Comparison of ENCODE assay signal across 7 mouse cellular contexts in genomic region chr7:65370787-65371616, GRCm38 (mm10).
DNase-seq lines count a peak whose midpoint lies in the region; ATAC-seq and TF ChIP-seq lines count a peak whose summit lies in the region.

No protein-coding gene starts in this region.

- H3K4me2 ChIP-seq in kidney, embryonic 14.5 days (replicated peaks; ENCODE audit: low read depth, low read length) = peak overlapping the region; percentile 70
- peak overlapping the region; percentile 71 for H3K4me2 ChIP-seq in limb, embryonic 14.5 days (replicated peaks; ENCODE audit: low read depth, low read length, severe bottlenecking)
- H3K4me2 ChIP-seq in midbrain, embryonic 16.5 days (ENCODE audit: low read length) = peak overlapping the region; percentile 96

- peak; percentile 93 for ATAC-seq in kidney, embryonic 14.5 days (ENCODE audit: low FRiP score, low TSS enrichment)
- ATAC-seq in limb, embryonic 14.5 days (ENCODE audit: low FRiP score, low read depth) = peak; percentile 94
- peak; percentile 93 for ATAC-seq in midbrain, embryonic 16.5 days

- H3K27ac ChIP-seq in embryonic fibroblast, embryonic 13.5 days (ENCODE audit: insufficient read depth, low read length) = peak overlapping the region; percentile 69
- H3K27ac ChIP-seq in kidney, embryonic 14.5 days (ENCODE audit: low read depth, low read length) = peak overlapping the region; percentile 89
- peak overlapping the region; percentile 88 for H3K27ac ChIP-seq in limb, embryonic 14.5 days (replicated peaks; ENCODE audit: low read depth, low read length)
- peak overlapping the region; percentile 82 for H3K27ac ChIP-seq in midbrain, embryonic 16.5 days (ENCODE audit: low read length)

- H3K9ac ChIP-seq in kidney, embryonic 14.5 days (ENCODE audit: low read depth, low read length) = peak overlapping the region; percentile 93
- peak overlapping the region; percentile 89 for H3K9ac ChIP-seq in limb, embryonic 14.5 days (ENCODE audit: low read depth, low read length, severe bottlenecking)
- H3K9ac ChIP-seq in midbrain, embryonic 16.5 days (ENCODE audit: low read depth, low read length) = peak overlapping the region; percentile 75

- peak; percentile 86 for TF ChIP-seq POLR2A in embryonic fibroblast, embryonic 13.5 days (IDR thresholded peaks at IDR 0.05; ENCODE audit: low read depth, low read length)
- TF ChIP-seq POLR2A in limb, embryonic 14.5 days (IDR thresholded peaks at IDR 0.05; ENCODE audit: borderline replicate concordance, extremely low read depth, insufficient read depth, insufficient read length) = peak; percentile 74; the same call in 1 of the 2 replicates

- H3K9me3 ChIP-seq in kidney, embryonic 14.5 days (ENCODE audit: control insufficient read depth, low read length) = no peaks in the 10 kb centered on the region
- H3K9me3 ChIP-seq in limb, embryonic 14.5 days (ENCODE audit: control insufficient read depth, low read length) = no peaks in the 10 kb centered on the region
- no peaks in the 10 kb centered on the region for H3K9me3 ChIP-seq in midbrain, embryonic 16.5 days (replicated peaks; ENCODE audit: control insufficient read depth, low read length, poor library complexity, severe bottlenecking)

- under 1% methylated on average over 61 of the region's 92 CpGs for WGBS in kidney, embryonic 14.5 days
- 2% methylated on average over 61 of the region's 92 CpGs for WGBS in limb, embryonic 14.5 days
- WGBS in midbrain, embryonic 16.5 days = 0% methylated on average over 44 of the region's 92 CpGs

- H3K36me3 ChIP-seq in kidney, embryonic 14.5 days (ENCODE audit: control insufficient read depth, insufficient read depth, low read length) = no peaks in the 10 kb centered on the region
- H3K36me3 ChIP-seq in limb, embryonic 14.5 days (ENCODE audit: control insufficient read depth, insufficient read depth, low read length) = no peaks in the 10 kb centered on the region
- H3K36me3 ChIP-seq in midbrain, embryonic 16.5 days (ENCODE audit: control insufficient read depth, insufficient read depth, low read length) = no peaks in the 10 kb centered on the region

- no peak for TF ChIP-seq CTCF in embryonic fibroblast, embryonic 13.5 days (IDR thresholded peaks at IDR 0.05; ENCODE audit: borderline replicate concordance, insufficient read depth, low read length)

- H3K4me3 ChIP-seq in embryonic fibroblast, embryonic 13.5 days (ENCODE audit: insufficient read depth, low read length) = peak overlapping the region; percentile 66
- H3K4me3 ChIP-seq in kidney, embryonic 14.5 days (ENCODE audit: low read length) = peak overlapping the region; percentile 87
- peak overlapping the region; percentile 84 for H3K4me3 ChIP-seq in limb, embryonic 14.5 days (replicated peaks; ENCODE audit: low read length)
- H3K4me3 ChIP-seq in midbrain, embryonic 16.5 days (ENCODE audit: low read depth, low read length) = peak overlapping the region; percentile 87

- DNase-seq in brain, adult 2 months (ENCODE audit: low read depth, low spot score) = peak; percentile 85
- DNase-seq in heart, adult 9 months (ENCODE audit: low spot score in 2 of 2) = peak; percentile 96
- DNase-seq in limb, embryonic 14.5 days (ENCODE audit: low spot score) = peak; percentile 86
- peak; percentile 48 to 55 for DNase-seq in spleen, postnatal 14 days (ENCODE audit: low spot score in 2 of 2)

- no peaks in the 10 kb centered on the region for H3K27me3 ChIP-seq in kidney, embryonic 14.5 days (ENCODE audit: control insufficient read depth, insufficient read depth, low read length)
- H3K27me3 ChIP-seq in limb, embryonic 14.5 days (ENCODE audit: control insufficient read depth, insufficient read depth, low read length) = no peaks in the 10 kb centered on the region
- H3K27me3 ChIP-seq in midbrain, embryonic 16.5 days (ENCODE audit: control insufficient read depth, insufficient read depth, low read depth, low read length) = no peaks in the 10 kb centered on the region

- peaks cover 9% of the 10 kb centered on the region for H3K4me1 ChIP-seq in embryonic fibroblast, embryonic 13.5 days (ENCODE audit: control insufficient read depth, insufficient read depth, low read length)
- peaks cover 13% of the 10 kb centered on the region; the same call in 1 of the 2 replicates for H3K4me1 ChIP-seq in kidney, embryonic 14.5 days (ENCODE audit: control insufficient read depth, insufficient read depth, low read length)
- H3K4me1 ChIP-seq in limb, embryonic 14.5 days (ENCODE audit: control insufficient read depth, insufficient read depth, low read length) = peaks cover 13% of the 10 kb centered on the region
- peaks cover 7% of the 10 kb centered on the region for H3K4me1 ChIP-seq in midbrain, embryonic 16.5 days (ENCODE audit: control insufficient read depth, insufficient read depth, low read length)

Comparison
In these comparisons a context has a peak if more than half of its experiments do, and no peak if none do; other contexts are left out.
1. Peak in every context shown above with its lines: DNase-seq, ATAC-seq, H3K4me3 ChIP-seq and H3K27ac ChIP-seq.